Mouse (Mus musculus) urinary bladder, postnatal 4 days (tissue): ENCODE measurements around the gene Chfr.
"Not testable (repeated sequence)": the region's sequence is repeated elsewhere in the genome, so short reads cannot be mapped to it uniquely, and the experiment has no call there.

Experiments
- DNase-seq, 2 experiments: peaks; one replicate each; pipeline ENCODE4 v3.0.0; 2021 to 2022; ENCODE audit warnings: low spot score in 2 of 2

Gene Chfr

DNA sequence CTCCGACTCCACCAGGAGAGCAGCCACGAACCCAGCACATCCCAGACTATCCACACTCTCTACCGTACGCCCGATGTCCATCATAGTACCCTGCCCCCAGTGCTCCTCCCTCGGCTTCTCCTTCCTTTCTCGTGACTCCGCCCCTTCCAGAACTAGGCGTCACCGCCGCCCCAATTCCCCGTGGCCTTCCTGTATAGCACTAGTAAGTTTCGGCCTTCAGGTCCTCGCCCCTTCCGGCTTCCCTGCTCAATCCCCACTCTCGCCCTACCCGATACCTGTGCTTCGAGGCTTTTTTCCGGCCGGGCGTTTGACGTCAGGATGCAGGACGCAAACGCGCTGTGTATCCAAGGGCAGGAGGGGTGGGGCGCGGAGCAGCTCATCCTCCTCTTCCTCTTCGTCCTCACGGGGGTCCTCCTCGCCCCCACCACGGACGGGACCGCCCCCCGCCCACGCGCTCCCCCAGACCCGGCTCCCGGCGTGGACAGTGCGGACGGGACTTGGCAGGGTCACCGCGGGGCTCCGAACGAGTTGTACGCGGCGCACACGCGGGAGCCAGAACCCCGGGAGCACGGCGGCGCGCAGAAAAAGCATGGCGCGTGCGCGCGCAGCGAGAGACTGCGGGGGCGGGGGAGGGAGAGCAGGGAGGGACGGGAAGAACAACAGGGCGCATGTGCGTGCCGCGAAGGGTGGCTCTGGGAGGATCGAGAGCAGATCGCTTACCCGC lies 27.9 kb upstream of the Chfr start, which contains the start of gene Gtpbp6:
Gtpbp6 (minus strand) TSS at position 617 of the 724 bp plus-strand sequence.
- peak; percentile 95 to 97 for DNase-seq

DNA sequence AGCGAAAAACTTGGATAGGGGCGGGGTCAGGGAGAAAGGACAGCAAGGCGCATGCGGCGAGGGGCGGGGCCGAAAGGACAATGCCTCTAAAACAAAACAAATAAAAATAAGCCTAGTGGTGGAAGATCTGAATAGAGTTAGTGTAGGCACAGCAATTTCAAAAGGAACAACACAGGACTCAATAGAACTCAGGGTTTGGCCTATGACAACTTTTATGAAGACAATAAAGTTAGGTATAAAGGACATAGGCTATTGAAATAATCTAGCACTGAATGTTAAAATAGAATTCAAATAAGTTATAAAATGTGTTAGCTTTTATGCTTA lies 27.4 kb upstream of the Chfr start:
- no peak for DNase-seq

- peak; percentile 79 to 89 for DNase-seq
Observed at GRCm38 (mm10) chr5:110109991-110110441, 25.6 kb upstream of the Chfr start, which contains the start of gene Zfp605. Gene Zfp605 (plus strand): TSS chr5:110110092.

DNA sequence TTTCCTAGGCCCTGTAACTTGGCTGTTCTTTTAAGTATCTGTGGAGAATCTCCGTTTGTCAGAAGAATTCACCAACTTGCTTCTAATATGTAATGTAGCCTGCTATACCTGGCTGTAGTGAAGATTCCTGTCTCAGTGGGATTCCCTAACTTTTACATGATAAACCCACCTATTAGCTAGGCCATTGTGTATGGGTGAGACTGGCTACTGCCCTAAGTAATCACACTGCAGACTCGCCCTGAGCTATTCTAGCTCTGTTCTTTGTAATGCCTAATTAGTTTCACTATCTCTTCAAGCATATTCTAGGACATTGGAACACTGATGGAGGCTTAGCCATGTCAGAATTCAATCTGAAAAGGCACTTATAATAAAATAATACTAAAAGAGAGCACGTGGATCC lies 13.3 kb upstream of the Chfr start:
- DNase-seq = not testable (repeated sequence)

DNA sequence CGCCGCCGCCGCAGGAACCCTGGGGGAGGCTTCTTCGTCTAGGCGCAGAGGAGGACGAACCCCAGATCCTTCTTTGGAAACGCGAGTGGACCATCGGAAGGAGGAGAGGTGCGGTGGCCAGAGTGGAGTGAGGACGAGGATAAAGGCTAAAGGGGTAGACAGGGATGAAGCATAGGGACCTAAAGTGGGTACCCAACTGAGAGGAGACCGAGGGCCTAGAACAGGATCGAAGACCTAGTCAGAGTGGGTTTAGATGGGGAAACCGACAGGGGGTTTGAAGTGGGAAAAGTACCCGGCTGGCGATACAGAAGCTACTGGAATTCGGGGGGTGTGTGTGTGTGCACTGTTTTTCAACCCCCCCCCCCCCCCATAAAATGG lies 434 bp downstream of the Chfr start:
- no peak for DNase-seq

DNA sequence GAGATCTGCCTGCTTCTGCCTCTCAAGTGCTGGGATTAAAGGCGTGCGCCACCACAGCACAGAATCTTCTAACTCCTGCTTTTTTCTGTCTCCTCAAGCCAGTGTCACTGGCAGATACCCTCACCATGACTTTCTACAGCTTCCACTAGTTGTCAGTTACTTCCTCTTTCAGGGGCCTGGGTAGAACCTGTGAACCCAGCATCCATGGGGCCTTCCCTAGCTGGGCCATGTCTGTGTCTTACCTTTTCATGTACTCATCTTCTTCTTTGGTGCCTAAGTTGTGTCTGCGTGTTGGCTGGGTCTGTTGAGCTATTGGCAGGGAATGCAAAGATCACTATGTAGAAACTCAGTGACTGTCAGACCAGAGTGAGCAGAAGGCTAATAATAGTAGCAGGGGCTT lies 2.2 kb downstream of the Chfr start:
- no peak for DNase-seq

- DNase-seq = no peak
Observed at GRCm38 (mm10) chr5:110139325-110139724, 3.7 kb downstream of the Chfr start.

DNA sequence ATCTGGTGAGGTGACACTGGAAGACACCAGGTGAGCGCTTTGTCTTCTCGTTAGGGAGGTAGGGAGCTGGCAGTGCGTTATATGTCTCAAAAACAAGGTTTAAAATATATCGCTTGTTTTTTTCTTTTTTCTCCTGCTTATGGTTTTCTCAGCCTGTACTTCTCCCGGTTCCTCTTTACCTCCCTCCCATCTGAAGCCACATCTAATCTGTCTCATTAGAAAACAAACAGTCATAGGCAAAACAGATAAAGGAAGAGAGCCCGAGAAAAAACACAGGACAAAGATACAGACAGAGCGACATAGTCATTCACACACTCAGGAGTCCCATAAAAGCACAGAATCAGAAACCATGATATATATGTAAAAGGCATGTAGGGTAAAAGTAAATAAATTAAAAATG lies 4.8 kb downstream of the Chfr start:
- no peak for DNase-seq

GRCm38 (mm10) chr5:110142309-110142708 lies 6.7 kb downstream of the Chfr start:
- DNase-seq = no peak

DNA sequence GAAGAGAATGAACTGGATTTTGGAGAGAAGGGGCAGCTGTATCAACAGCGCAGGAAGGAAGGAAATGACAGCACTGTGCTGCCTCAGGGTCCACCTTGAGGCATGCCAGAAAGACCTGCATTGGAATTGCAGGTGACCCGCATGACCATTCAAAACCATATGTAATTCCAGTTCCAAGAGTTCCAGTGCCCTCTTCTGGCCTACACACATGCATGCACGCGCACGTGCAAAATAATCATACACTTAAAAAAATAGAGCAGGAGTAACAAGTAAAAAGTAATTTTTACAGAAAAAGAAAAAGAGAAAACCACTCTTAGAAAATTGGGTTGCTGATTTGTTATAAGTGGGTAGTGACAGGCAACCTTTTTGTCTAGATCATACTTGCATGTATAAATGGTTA lies 7.4 kb downstream of the Chfr start:
- DNase-seq = no peak

- no peak for DNase-seq
Observed at GRCm38 (mm10) chr5:110169374-110169773, 33.7 kb downstream of the Chfr start.

GRCm38 (mm10) chr5:110176362-110177020 lies 40.8 kb downstream of the Chfr start, which contains the start of gene Golga3:
Gene Golga3 (plus strand): TSS chr5:110176701.
- DNase-seq = peak; percentile 90 to 91

DNA sequence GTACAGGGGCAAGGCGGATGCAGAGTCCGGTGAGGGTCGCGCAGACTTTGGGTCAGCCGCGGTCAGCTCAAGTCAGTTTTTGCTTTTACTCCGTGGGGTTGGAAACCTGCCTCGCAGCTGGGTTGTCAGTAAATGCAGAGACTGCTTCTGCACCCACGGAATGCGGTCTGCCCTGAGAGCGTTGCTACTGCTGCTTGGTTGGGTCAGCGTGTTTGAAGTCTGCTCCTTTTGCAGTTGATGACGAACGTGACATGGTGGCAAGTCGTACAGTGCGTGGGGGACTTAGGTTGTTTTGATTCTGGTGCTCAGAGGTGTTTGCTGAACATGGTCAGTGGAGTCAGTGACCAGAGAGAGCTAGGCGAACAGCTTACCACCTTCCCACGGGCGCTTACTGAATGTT lies 41.4 kb downstream of the Chfr start:
- no peak for DNase-seq

GRCm38 (mm10) chr5:110178628-110179027 lies 43.0 kb downstream of the Chfr start:
- DNase-seq = no peak

DNA sequence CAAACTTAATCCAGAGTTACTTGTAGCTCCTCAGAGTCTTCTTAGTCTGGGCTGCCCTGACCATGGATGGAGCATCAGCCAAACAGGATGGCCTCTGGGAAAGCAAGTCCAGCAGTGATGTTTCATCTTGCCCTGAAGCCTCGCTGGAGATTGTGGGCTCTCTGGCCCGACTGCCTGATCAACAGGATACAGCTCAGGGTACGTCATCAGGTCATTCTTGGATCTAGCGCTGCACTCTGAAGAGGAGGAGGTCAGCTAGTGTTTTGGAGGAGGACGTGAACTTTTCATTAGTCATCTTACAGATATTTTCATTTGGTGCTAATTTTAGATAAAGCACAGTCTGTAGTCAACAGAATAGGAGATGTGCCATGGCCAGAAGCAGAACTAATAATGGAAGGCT lies 46.1 kb downstream of the Chfr start:
- DNase-seq = no peak

- DNase-seq = no peak
Observed at GRCm38 (mm10) chr5:110203164-110203895, 67.7 kb downstream of the Chfr start.

DNA sequence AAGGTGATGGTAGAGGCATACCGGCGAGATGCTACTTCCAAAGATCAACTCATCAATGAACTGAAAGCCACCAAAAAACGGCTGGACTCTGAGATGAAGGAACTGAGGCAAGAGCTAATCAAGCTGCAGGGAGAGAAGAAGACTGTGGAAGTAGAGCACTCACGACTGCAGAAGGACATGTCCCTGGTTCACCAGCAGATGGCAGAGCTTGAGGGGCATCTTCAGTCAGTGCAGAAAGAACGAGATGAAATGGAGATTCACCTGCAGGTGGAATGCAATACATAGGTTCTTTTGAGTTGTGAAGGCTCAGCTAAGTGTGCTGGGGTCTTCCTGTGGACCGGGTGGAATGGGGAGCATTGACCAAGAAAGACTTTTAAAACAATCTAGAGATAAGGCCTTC lies 69.1 kb downstream of the Chfr start:
- DNase-seq = no peak

DNA sequence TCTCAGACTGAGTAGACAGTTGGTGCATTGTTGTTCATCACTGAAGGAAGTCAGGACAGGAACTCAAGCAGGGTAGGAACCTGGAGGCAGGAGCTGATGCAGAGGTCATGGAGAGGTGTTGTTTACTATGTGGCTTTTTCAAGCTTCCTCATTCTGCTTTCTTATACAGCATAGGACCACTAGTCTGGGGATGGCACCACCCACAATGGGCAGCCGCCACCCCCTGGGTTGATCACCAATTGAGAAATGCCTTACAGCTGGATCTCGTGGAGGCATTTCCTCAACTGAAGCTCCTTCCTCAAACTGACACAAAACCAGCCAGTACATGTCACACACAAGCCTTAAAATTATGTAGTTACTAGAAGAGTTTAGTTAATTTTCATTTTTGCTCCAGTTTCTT lies 75.7 kb downstream of the Chfr start:
- no peak for DNase-seq

GRCm38 (mm10) chr5:110216780-110217179 lies 81.1 kb downstream of the Chfr start:
- no peak for DNase-seq

DNA sequence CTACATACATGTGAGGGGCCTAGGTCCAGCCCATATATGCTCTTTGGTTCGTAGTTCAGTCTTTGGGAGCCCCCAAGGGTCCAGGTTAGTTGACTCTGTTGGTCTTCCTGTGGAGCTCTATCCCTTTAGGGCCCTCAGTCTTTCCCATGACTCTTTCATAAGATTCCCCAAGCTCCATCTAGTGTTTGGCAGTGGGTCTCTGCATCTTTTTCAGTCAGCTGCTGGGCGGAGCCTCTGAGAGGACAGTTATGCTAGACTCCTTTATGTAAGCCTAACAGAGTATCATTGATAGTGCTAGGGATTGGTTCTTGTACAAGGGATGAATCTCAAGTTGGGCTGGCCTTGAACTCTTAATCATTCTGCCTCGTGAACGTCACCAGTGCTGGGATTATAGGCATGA lies 84.7 kb downstream of the Chfr start:
- no peak for DNase-seq
